Mouse (Mus musculus): ENCODE measurements around the gene Apol8.

- TF ChIP-seq CTCF (IDR thresholded peaks at IDR 0.05; ENCODE audit: low read depth) (no peak), EP300 (IDR thresholded peaks at IDR 0.05; ENCODE audit: low read depth) (no peak)
Measured at GRCm38 (mm10) chr15:77748414-77748813, 8.4 kb downstream of the Apol8 start.

Measured in liver, postnatal 0 days (tissue).